Mouse (Mus musculus): ENCODE measurements around the gene Itm2b. TPM values are rescaled to one million over a fixed set of nuclear protein-coding genes. Genes with fewer than 3 reads are reported as not detected.

Gene Itm2b
- polyA plus RNA-seq, 1 experiment from 2014 or later: 330 TPM

DNA sequence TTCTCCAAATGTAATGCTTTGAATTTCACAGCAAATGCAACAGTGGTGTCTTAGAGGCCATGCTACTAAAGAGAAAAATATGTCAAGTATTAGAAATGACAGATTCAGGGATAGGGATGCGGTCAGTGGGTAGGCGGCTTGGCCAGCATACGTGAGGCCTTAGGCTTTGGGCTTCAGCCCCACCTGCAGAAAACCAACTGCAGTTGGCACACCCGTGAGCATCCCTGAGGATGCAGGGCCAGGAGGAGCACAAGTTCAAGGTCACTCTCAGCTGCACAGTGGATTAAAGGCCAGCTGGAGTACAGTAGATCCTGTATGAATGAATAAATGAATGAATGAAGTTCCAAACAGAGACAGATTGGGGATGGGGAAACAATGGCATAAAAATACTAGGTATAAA lies 12.1 kb downstream of the Itm2b start:
- Histone ChIP-seq H3K27ac (no peak overlapping the region), H3K27me3 (ENCODE audit: insufficient read depth, poor library complexity, severe bottlenecking) (no peaks in the 10 kb centered on the region), H3K9me3 (no peaks in the 10 kb centered on the region), H3K36me3 (peaks cover 14% of the 10 kb centered on the region), H3K4me3 (no peak overlapping the region), H3K4me1 (peaks cover 16% of the 10 kb centered on the region)
- WGBS: 89% methylated on average over 4 of the region's 4 CpGs
- DNase-seq (ENCODE audit: low spot score): no peak

DNA sequence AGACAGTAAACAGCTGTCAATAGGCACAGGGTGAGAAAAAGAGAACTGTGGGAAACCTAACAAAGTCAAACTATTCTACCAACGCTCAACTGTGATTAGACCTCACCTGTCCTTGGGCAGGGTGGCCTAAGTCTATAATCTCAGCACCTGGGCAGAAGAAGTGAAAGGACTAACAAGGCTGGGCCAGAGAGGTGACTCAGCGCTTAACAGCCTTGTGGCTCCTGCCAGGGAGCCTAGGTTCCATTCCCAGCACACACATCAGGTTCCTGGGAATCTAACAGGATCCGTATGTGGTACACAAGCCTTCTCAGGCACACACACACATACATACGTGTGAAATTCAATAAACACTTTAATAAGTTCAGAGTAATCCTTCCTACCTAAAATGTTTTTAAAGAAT lies 13.5 kb downstream of the Itm2b start:
- Histone ChIP-seq H3K9me3 (no peaks in the 10 kb centered on the region), H3K27me3 (ENCODE audit: insufficient read depth, poor library complexity, severe bottlenecking) (no peaks in the 10 kb centered on the region), H3K36me3 (peaks cover 26% of the 10 kb centered on the region), H3K27ac (no peak overlapping the region), H3K4me1 (peaks cover 16% of the 10 kb centered on the region), H3K4me3 (no peak overlapping the region)
- WGBS: 90% methylated on average over 4 of the region's 4 CpGs
- DNase-seq (ENCODE audit: low spot score): no peak

DNA sequence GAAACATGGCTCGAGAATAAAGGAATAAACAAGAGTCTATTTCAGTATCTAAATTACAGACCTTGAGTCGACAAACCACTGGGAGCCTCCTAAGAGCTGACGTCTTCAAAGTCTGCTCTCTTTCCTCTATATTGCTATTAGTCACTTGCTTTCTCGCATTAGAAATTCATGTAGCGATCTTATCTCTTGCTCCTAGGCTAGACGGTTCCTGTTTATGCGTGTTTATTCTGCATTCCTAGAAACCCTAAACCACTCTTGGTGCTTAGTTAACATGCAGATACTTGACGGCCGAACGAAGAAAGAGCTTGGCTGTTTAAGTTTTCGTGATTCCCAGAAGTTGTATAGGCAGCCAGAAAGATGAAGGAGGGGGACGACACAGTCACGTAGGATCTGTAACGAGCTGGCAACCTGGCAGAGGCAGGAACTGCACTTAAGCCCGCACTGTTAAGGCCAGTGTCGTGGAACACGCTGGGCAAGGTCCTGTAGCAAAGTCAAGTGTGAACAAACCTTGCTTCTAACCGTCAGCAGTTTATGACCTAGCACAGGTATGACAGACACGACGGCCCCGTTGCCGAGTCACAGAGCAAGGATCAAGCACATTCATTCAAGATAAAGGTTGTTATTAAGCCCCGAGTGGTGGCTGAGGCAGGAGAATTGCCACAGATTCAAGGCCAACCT lies 14.3 kb downstream of the Itm2b start:
- Histone ChIP-seq H3K36me3 (peaks cover 32% of the 10 kb centered on the region), H3K27ac (no peak overlapping the region), H3K4me1 (peaks cover 14% of the 10 kb centered on the region), H3K4me3 (no peak overlapping the region), H3K9me3 (no peaks in the 10 kb centered on the region), H3K27me3 (ENCODE audit: insufficient read depth, poor library complexity, severe bottlenecking) (no peaks in the 10 kb centered on the region)
- WGBS: 85% methylated on average over 23 of the region's 23 CpGs
- no peak for DNase-seq (ENCODE audit: low spot score)

DNA sequence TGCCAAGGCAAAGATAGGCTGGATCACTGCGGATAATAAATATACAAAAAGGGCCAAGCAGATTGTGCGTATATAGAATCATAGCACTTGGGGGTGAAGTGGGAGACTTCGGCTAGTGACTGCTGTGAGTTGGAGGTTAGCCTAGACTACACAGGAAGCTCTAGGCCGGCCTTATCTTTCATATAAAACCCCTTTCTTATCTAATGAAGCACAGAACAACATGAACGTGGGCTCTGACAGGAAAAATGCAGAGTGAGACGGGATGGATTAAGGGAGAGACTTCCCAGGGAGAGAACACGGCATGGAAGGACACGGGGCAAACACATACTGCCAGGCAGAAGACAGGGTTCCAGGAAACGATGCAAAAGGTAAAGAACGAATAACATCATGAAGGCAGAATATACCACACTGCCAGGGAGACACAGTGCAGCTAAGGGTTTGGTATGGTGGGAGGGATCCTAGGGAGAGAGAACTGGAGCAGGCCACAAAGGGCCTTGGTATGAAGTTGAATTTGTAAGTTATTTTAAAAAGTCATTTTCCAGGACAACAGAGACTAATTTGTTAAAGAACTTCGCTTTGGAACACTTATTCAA lies 14.9 kb downstream of the Itm2b start:
- peaks cover 39% of the 10 kb centered on the region for H3K36me3 ChIP-seq
- 70% methylated on average over 11 of the region's 11 CpGs for WGBS
- H3K27ac ChIP-seq: no peak overlapping the region
- H3K9me3 ChIP-seq: no peaks in the 10 kb centered on the region
- no peaks in the 10 kb centered on the region for H3K27me3 ChIP-seq (ENCODE audit: insufficient read depth, poor library complexity, severe bottlenecking)
- peaks cover 14% of the 10 kb centered on the region for H3K4me1 ChIP-seq
- no peak for DNase-seq (ENCODE audit: low spot score)
- no peak overlapping the region for H3K4me3 ChIP-seq

DNA sequence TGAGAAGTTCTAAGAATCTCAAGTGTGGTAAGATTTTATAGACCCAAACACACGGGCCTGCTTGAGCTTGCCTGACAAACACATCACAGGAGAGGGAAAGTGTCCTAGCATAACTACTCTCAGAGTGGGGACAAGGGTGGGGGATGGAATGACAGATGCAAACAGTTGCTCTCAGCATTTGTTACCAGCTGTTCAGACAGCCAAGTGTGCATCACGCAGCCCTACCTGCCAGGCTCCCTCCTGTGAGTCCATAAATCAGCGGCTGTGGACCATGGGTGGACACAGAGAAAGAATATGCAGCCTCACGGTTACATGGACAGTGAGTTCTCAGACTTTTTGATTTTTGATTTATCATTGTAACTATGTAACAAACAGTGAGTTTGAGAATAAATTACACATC lies 15.5 kb downstream of the Itm2b start:
- 89% methylated on average over 4 of the region's 4 CpGs for WGBS
- no peaks in the 10 kb centered on the region for H3K9me3 ChIP-seq
- no peak overlapping the region for H3K27ac ChIP-seq
- DNase-seq (ENCODE audit: low spot score): no peak
- peaks cover 13% of the 10 kb centered on the region for H3K4me1 ChIP-seq
- no peak overlapping the region for H3K4me3 ChIP-seq
- H3K36me3 ChIP-seq: peaks cover 44% of the 10 kb centered on the region
- no peaks in the 10 kb centered on the region for H3K27me3 ChIP-seq (ENCODE audit: insufficient read depth, poor library complexity, severe bottlenecking)

DNA sequence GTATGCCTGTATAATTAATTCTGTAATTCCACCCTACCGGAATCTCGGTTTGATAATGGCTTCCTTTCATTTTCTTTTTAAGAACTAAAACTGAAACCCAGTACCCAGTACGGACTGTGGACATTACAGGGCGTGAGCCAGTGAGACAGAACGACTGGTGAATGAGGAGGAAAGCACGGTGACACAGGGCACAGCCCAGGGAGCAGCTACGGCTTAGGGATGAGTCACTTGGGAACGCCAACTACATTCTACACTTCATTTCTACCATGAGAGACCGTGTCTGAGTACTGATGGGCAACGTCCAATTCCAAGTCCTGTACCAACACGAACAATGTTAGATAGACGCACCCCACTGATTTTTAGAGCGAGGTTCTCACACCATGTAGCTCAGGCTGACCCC lies 16.1 kb downstream of the Itm2b start:
- H3K36me3 ChIP-seq: peaks cover 51% of the 10 kb centered on the region
- H3K9me3 ChIP-seq: no peaks in the 10 kb centered on the region
- no peaks in the 10 kb centered on the region for H3K27me3 ChIP-seq (ENCODE audit: insufficient read depth, poor library complexity, severe bottlenecking)
- 93% methylated on average over 13 of the region's 13 CpGs for WGBS
- no peak overlapping the region for H3K4me3 ChIP-seq
- H3K4me1 ChIP-seq: peaks cover 7% of the 10 kb centered on the region
- no peak for DNase-seq (ENCODE audit: low spot score)
- H3K27ac ChIP-seq: no peak overlapping the region

DNA sequence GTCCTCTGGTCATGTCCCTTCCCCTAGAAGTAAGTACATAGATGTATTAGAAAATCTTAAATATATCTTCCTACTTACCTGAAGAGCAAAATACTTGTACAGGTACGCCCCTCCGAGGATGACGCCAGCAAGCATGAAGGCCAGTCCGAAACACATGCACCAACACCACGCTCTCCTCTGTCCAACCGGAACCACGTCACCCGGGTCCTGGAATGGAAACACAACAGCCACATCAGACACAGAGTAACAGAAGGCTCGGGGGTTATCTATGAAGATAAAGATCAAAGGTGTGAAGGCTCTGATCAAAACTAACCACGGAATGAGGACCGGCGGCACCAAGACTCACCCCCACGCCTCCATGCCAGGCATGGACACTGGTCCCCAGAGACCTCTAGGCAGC lies 16.9 kb downstream of the Itm2b start:
- WGBS: 88% methylated on average over 13 of the region's 13 CpGs
- Histone ChIP-seq H3K27me3 (ENCODE audit: insufficient read depth, poor library complexity, severe bottlenecking) (no peaks in the 10 kb centered on the region), H3K27ac (no peak overlapping the region), H3K4me3 (no peak overlapping the region), H3K9me3 (no peaks in the 10 kb centered on the region), H3K36me3 (peaks cover 58% of the 10 kb centered on the region), H3K4me1 (peaks cover 7% of the 10 kb centered on the region)
- no peak for DNase-seq (ENCODE audit: low spot score)

DNA sequence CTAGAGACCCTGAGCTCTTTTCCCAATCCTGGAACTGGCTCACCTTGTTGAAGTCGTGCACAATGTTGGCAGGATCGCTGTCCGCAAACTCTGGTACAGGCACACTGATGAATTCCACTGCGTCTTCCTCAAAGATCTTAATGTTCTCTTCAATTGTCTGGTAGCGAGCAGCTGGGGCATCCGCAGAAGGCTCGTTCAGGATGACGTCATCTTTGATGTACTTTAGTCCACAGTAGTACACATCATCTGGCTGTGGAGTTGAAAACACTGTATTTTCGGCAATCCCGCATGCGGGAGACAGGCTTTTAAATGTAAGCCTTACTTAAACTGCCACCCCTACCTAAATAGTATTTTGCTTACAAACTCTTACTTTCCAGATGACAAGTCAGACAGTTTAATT lies 18.8 kb downstream of the Itm2b start:
- Histone ChIP-seq H3K4me1 (no peaks in the 10 kb centered on the region), H3K36me3 (peaks cover 78% of the 10 kb centered on the region), H3K27ac (no peak overlapping the region), H3K27me3 (ENCODE audit: insufficient read depth, poor library complexity, severe bottlenecking) (no peaks in the 10 kb centered on the region), H3K9me3 (no peaks in the 10 kb centered on the region), H3K4me3 (no peak overlapping the region)
- 88% methylated on average over 11 of the region's 11 CpGs for WGBS
- no peak for DNase-seq (ENCODE audit: low spot score)

DNA sequence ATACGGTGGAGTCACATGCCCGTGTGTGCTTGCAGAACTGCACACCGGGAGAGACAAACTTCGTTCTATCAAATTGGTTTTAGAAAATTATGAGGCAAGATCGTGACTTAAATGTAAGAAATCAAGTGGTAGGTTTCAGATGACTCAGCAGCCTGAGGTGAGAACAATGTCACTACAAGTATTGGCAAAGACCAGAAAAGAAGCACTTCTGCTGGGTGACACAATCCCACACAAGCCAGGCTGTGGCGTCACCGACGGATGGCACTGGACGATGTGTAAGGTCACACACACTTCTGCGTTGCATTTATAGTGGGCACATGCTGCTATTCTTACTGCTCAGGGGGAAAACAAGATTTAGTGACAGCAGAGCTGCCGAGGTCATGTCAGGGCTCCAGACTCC lies 21.3 kb downstream of the Itm2b start:
- Histone ChIP-seq H3K9me3 (no peaks in the 10 kb centered on the region), H3K4me3 (no peak overlapping the region), H3K36me3 (peaks cover 96% of the 10 kb centered on the region), H3K27ac (no peak overlapping the region), H3K4me1 (no peaks in the 10 kb centered on the region), H3K27me3 (ENCODE audit: insufficient read depth, poor library complexity, severe bottlenecking) (no peaks in the 10 kb centered on the region)
- WGBS: 94% methylated on average over 11 of the region's 11 CpGs
- DNase-seq (ENCODE audit: low spot score): no peak

DNA sequence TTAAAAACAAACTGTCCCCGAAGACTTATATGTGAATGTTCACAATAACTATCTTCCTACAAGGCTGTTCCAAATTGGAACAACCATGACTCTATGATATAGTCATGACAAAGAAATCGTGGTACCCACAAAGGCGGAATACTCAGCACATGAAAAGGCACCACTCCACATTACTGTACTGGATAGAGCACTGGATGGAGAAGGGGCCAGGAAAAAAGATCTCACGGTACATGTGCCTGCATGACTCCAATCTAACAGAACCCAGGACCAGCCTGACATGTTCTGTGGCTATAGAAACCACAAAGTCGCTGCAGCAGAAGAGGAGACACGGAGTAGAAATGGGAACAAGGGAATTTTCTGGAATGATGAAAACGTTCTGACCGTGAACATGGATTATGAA lies 30.4 kb downstream of the Itm2b start:
- Histone ChIP-seq H3K9me3 (no peaks in the 10 kb centered on the region), H3K4me3 (no peak overlapping the region), H3K4me1 (no peaks in the 10 kb centered on the region), H3K27ac (no peak overlapping the region), H3K27me3 (ENCODE audit: insufficient read depth, poor library complexity, severe bottlenecking) (no peaks in the 10 kb centered on the region), H3K36me3 (peaks cover 26% of the 10 kb centered on the region)
- no peak for DNase-seq (ENCODE audit: low spot score)
- WGBS: 89% methylated on average over 8 of the region's 8 CpGs

DNA sequence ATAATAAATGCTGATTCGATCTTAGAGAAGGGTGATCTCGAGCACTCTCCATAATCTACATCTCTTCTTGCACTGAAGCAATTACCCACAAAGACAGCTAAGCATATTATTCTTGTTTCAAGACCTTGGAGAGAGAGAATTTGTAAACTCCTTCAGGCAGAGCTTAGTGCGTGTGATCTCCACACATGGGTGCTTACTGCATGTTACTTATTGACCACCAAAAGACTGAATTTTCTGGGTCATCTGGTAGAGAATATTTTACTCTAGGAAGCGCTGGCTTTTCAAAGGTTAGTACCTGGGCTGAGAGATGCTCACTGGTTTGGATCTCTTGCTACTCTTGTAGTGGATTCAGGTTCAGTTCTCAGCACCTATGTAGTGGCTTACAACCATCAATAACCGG lies 34.0 kb downstream of the Itm2b start:
- Histone ChIP-seq H3K27ac (no peak overlapping the region), H3K9me3 (no peaks in the 10 kb centered on the region), H3K4me3 (no peak overlapping the region), H3K36me3 (0 out of 2 replicates have a peak, but pooled peaks cover 2% of the 10 kb centered on the region), H3K27me3 (ENCODE audit: insufficient read depth, poor library complexity, severe bottlenecking) (no peaks in the 10 kb centered on the region), H3K4me1 (0 out of 2 replicates have a peak, but pooled peaks cover 8% of the 10 kb centered on the region)
- WGBS: 89% methylated on average over 5 of the region's 5 CpGs
- no peak for DNase-seq (ENCODE audit: low spot score)

DNA sequence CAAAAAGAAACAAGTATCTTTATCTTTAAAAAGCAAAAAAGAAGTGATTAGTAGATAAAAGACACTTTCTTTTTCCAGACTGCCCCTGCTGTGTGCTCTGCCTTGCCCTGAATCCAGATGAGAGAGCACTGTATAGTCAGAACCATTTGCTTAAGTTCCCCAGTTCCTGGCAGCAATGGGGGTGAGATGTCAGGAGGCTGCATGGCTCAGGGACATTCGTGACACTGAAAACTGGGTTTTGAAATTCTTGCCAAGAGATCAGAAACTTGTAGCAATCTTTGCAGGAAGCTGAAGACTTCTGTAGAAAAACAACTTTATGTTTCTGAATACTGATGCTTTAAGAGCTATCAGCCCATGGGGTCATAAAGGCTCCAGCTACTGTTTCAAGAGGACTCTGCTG lies 35.1 kb downstream of the Itm2b start:
- Histone ChIP-seq H3K4me1 (0 out of 2 replicates have a peak, but pooled peaks cover 8% of the 10 kb centered on the region), H3K27me3 (ENCODE audit: insufficient read depth, poor library complexity, severe bottlenecking) (no peaks in the 10 kb centered on the region), H3K27ac (no peak overlapping the region), H3K4me3 (no peak overlapping the region), H3K36me3 (0 out of 2 replicates have a peak, but pooled peaks cover 2% of the 10 kb centered on the region), H3K9me3 (no peaks in the 10 kb centered on the region)
- WGBS: 41% methylated on average over 1 of the region's 1 CpGs
- no peak for DNase-seq (ENCODE audit: low spot score)

DNA sequence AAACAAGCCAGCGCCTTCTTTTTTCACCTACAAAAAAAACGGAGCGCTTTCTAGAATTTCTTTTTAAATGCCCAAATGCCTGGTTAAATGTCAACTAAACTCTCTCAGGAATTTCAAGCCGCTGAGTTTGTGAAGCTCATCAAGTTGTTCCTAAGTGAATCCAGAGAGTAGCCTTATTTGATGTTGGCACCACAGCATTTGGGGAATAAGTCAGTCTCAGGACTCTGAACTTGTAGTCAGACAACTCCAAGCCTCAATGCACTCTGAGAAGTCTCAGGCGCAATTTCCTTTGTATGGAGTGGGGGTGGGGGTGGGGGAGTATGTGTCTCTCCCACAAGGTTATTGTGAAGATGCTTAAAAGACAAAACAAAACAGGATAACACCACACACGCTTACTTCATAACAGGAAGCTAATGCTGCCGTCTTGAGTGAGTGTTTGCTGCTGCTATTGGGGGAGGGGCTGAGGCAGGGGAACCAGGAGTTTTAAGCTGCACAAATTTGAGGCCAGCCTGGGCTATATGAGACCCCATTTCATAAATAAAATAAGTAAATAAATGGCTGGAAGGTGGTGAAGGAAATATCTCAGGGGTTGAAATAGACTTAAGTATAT lies 35.9 kb downstream of the Itm2b start:
- Histone ChIP-seq H3K9me3 (no peaks in the 10 kb centered on the region), H3K4me1 (0 out of 2 replicates have a peak, but pooled peaks cover 8% of the 10 kb centered on the region), H3K4me3 (no peak overlapping the region), H3K36me3 (no peaks in the 10 kb centered on the region), H3K27ac (no peak overlapping the region), H3K27me3 (ENCODE audit: insufficient read depth, poor library complexity, severe bottlenecking) (no peaks in the 10 kb centered on the region)
- WGBS: 59% methylated on average over 7 of the region's 7 CpGs
- no peak for DNase-seq (ENCODE audit: low spot score)
